Mouse (Mus musculus): ENCODE results near the gene Btd. TPM values are rescaled to one million over a fixed set of nuclear protein-coding genes. Genes with fewer than 3 reads are reported as not detected.

Btd gene
- polyA plus RNA-seq, 1 experiment, result 14.7 TPM

GRCm38 (mm10) chr14:31644183-31644830, 3.5 kb downstream of the Btd start:
- Histone ChIP-seq H3ac (ENCODE audit: control insufficient read depth, insufficient read length) (no peak overlapping the region), H3K27me3 (ENCODE audit: control insufficient read depth, insufficient read depth, insufficient read length) (no peaks in the 10 kb centered on the region), H3K79me2 (ENCODE audit: control insufficient read depth, insufficient read depth) (peaks cover 10% of the 10 kb centered on the region), H3K4me3 (no peak overlapping the region), H3K36me3 (ENCODE audit: control insufficient read depth, insufficient read depth) (no peaks in the 10 kb centered on the region), H3K4me2 (ENCODE audit: low read depth) (no peak overlapping the region)
- TF ChIP-seq TCF12 (IDR thresholded peaks at IDR 0.05; ENCODE audit: insufficient read depth, poor library complexity, severe bottlenecking) (no peak), MYOG (IDR thresholded peaks at IDR 0.05; ENCODE audit: control insufficient read depth in 1 of 3, insufficient read depth in 1 of 3, insufficient read length in 2 of 3, low read depth in 2 of 3) (no peak), POLR2AphosphoS2 (IDR thresholded peaks at IDR 0.05; ENCODE audit: insufficient read length, low read depth) (no peak), MAX (IDR thresholded peaks at IDR 0.05; ENCODE audit: low read depth) (no peak), POLR2A (IDR thresholded peaks at IDR 0.05; ENCODE audit: insufficient read length, low read depth) (no peak), USF1 (IDR thresholded peaks at IDR 0.05; ENCODE audit: low read depth) (no peak), CEBPB (IDR thresholded peaks at IDR 0.05; ENCODE audit: insufficient read depth, poor library complexity, severe bottlenecking) (no peak)

DNA sequence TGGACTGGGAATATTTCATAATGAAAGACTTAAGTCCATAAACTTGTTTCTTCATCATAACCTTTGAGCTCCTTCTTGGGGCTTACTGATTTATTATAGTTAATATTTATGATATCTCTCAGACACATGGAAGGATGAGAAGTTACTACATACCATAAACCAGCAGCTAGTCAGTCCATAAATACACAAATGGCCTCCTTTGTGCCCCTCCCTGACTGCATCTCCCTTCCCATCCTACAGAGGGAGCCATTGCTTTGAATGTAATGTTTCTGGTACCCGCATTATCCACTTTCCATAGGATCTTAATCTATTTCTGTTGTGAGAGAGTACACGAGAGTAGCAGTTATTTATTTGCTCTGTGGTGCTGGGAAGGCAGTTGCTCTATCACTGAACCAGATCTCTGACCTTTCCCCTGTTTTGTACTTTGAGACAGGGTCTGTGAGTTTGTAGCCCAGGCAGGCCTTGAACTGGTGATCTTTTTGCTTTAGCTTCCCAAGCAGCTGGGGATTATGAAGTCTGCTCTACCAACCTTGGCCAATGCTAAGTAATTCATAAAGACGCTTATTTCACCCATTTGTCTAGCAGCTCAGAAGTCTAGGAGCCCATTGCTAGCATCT, 4.2 kb downstream of the Btd start:
- H3K27me3 ChIP-seq (ENCODE audit: control insufficient read depth, insufficient read depth, insufficient read length), result no peaks in the 10 kb centered on the region
- H3K36me3 ChIP-seq (ENCODE audit: control insufficient read depth, insufficient read depth), result no peaks in the 10 kb centered on the region
- H3K79me2 ChIP-seq (ENCODE audit: control insufficient read depth, insufficient read depth), result peaks cover 10% of the 10 kb centered on the region
- no peak for TF ChIP-seq CEBPB (IDR thresholded peaks at IDR 0.05; ENCODE audit: insufficient read depth, poor library complexity, severe bottlenecking)
- H3K4me2 ChIP-seq (ENCODE audit: low read depth), result no peak overlapping the region
- no peak overlapping the region for H3K4me3 ChIP-seq
- H3ac ChIP-seq (ENCODE audit: control insufficient read depth, insufficient read length), result no peak overlapping the region

- no peaks in the 10 kb centered on the region for H3K27me3 ChIP-seq (ENCODE audit: control insufficient read depth, insufficient read depth, insufficient read length)
- peaks cover 10% of the 10 kb centered on the region for H3K79me2 ChIP-seq (ENCODE audit: control insufficient read depth, insufficient read depth)
- H3K4me3 ChIP-seq, result no peak overlapping the region
- TF ChIP-seq TCF12 (IDR thresholded peaks at IDR 0.05; ENCODE audit: insufficient read depth, poor library complexity, severe bottlenecking) (no peak), POLR2AphosphoS2 (IDR thresholded peaks at IDR 0.05; ENCODE audit: insufficient read length, low read depth) (no peak), E2F4 (IDR thresholded peaks at IDR 0.05; ENCODE audit: insufficient read depth) (no peak), POLR2A (IDR thresholded peaks at IDR 0.05; ENCODE audit: insufficient read length, low read depth) (no peak), USF1 (IDR thresholded peaks at IDR 0.05; ENCODE audit: low read depth) (no peak)
- H3K36me3 ChIP-seq (ENCODE audit: control insufficient read depth, insufficient read depth), result no peaks in the 10 kb centered on the region
- H3ac ChIP-seq (ENCODE audit: control insufficient read depth, insufficient read length), result no peak overlapping the region
- no peak overlapping the region for H3K4me2 ChIP-seq (ENCODE audit: low read depth)
Observed at GRCm38 (mm10) chr14:31645920-31646319, 5.1 kb downstream of the Btd start.

DNA sequence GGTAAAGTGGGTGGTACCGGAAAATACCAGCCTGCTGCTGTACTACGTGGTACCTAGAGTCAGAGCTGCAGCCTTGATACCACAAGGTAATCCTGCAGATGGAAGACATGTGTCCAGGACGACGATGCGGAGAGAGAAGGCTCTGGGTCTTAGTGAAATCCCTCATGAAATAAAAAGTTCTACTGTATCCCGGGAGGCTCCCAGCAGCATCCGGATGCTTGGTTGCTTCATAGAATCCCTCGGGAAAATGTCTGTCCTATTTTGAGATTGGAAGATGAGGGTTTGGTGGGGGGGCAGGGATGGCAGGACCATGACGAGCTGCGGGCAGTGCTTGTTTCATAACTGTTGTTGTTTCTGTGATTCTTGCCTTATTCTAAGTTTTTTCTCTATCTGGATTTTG, 7.2 kb downstream of the Btd start:
- H3K36me3 ChIP-seq (ENCODE audit: control insufficient read depth, insufficient read depth), result no peaks in the 10 kb centered on the region
- H3K79me2 ChIP-seq (ENCODE audit: control insufficient read depth, insufficient read depth), result no peaks in the 10 kb centered on the region
- no peak overlapping the region for H3K4me3 ChIP-seq
- no peak overlapping the region for H3K4me2 ChIP-seq (ENCODE audit: low read depth)
- no peaks in the 10 kb centered on the region for H3K27me3 ChIP-seq (ENCODE audit: control insufficient read depth, insufficient read depth, insufficient read length)
- TF ChIP-seq REST (IDR thresholded peaks at IDR 0.05; ENCODE audit: insufficient read depth, insufficient read length), result no peak
- no peak for TF ChIP-seq MYOG (IDR thresholded peaks at IDR 0.05; ENCODE audit: control insufficient read depth in 1 of 3, insufficient read depth in 1 of 3, insufficient read length in 2 of 3, low read depth in 2 of 3)
- TF ChIP-seq USF1 (IDR thresholded peaks at IDR 0.05; ENCODE audit: low read depth), result no peak
- TF ChIP-seq POLR2AphosphoS2 (IDR thresholded peaks at IDR 0.05; ENCODE audit: insufficient read length, low read depth), result no peak
- H3ac ChIP-seq (ENCODE audit: control insufficient read depth, insufficient read length), result no peak overlapping the region

DNA sequence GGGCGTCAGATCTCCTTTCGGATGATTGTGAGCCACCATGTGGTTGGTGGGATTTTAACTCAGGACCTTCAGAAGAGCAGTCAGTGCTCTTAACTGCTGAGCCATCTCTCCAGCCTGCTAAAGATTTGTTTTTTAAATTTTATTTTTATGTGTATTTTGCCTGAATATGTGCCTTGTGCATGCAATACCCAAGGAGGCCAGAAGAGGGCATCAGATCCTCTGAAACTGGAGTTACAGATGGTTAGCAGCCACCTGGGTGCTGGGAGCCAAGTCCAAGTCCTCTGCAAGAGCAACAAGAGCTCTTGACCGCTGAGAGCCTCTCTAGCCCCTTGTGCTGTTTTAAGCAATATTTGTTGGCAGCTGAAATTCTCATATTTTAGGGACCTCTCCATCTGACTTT, 9.5 kb downstream of the Btd start:
- Histone ChIP-seq H3K79me2 (ENCODE audit: control insufficient read depth, insufficient read depth) (no peaks in the 10 kb centered on the region), H3K4me2 (ENCODE audit: low read depth) (no peak overlapping the region), H3K4me3 (no peak overlapping the region), H3K36me3 (ENCODE audit: control insufficient read depth, insufficient read depth) (no peaks in the 10 kb centered on the region), H3ac (ENCODE audit: control insufficient read depth, insufficient read length) (no peak overlapping the region), H3K27me3 (ENCODE audit: control insufficient read depth, insufficient read depth, insufficient read length) (no peaks in the 10 kb centered on the region)
- no peak for TF ChIP-seq SRF (IDR thresholded peaks at IDR 0.05; ENCODE audit: control insufficient read depth, insufficient read length, low read depth)
- TF ChIP-seq E2F4 (IDR thresholded peaks at IDR 0.05; ENCODE audit: insufficient read depth), result no peak
- TF ChIP-seq USF1 (IDR thresholded peaks at IDR 0.05; ENCODE audit: low read depth), result no peak
- TF ChIP-seq POLR2AphosphoS2 (IDR thresholded peaks at IDR 0.05; ENCODE audit: insufficient read length, low read depth), result no peak
- no peak for TF ChIP-seq MYOG (IDR thresholded peaks at IDR 0.05; ENCODE audit: control insufficient read depth in 1 of 3, insufficient read depth in 1 of 3, insufficient read length in 2 of 3, low read depth in 2 of 3)
- TF ChIP-seq MYOD1 (IDR thresholded peaks at IDR 0.05; ENCODE audit: control insufficient read depth in 1 of 3, insufficient read length in 2 of 3, low read depth in 2 of 3), result no peak
- TF ChIP-seq TCF3 (IDR thresholded peaks at IDR 0.05; ENCODE audit: insufficient read length, low read depth), result no peak
- TF ChIP-seq CEBPB (IDR thresholded peaks at IDR 0.05; ENCODE audit: insufficient read depth, poor library complexity, severe bottlenecking), result no peak
- no peak for TF ChIP-seq MAX (IDR thresholded peaks at IDR 0.05; ENCODE audit: low read depth)

Measured in myocyte (in vitro differentiated cells).